Mouse (Mus musculus): ENCODE measurements at regions not wholly inside any gene's neighbourhood (a gene's known extent, or its start where the extent isn't known, plus 50 kb on each side); places are given as distances from the start of the nearest gene placed in this dataset.
A peak's percentile ranks its signal among the peaks of the same experiment; 100 is the strongest.

DNA sequence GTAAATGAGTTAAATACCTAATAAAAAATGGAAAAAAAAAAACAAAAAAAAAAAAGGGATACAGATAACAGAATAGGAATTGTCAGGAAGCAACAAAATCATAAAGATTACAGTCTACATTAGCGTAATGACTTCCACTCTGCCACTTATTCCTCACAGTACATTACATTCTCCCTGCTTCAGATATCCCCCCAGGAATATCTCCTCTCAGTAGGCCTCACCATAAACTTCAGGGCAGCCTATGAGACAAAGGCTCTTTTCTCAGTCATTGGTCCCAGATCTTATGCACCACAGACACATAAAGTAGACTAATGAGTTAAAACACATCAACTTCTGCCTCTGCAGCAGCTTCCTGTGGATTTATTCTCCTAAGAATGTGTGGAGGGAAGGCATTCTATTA lies 1680.2 kb downstream of the Kcnt2 start:
- no peak for DNase-seq (ENCODE audit: extremely low read depth, low read depth, low spot score)
- Histone ChIP-seq H3K27me3 (ENCODE audit: control insufficient read depth, insufficient read depth, low read length) (no peaks in the 10 kb centered on the region), H3K4me3 (ENCODE audit: insufficient read depth, low read depth, low read length) (no peak overlapping the region), H3K4me1 (ENCODE audit: control insufficient read depth, insufficient read depth, low read length) (no peaks in the 10 kb centered on the region), H3K79me2 (ENCODE audit: control insufficient read depth, insufficient read depth, low read length) (no peaks in the 10 kb centered on the region), H3K27ac (replicated peaks; ENCODE audit: insufficient read depth, low read depth, low read length) (no peak overlapping the region), H3K36me3 (ENCODE audit: control insufficient read depth, insufficient read depth, low read length) (no peaks in the 10 kb centered on the region), H3K9ac (ENCODE audit: low read depth, low read length) (no peak overlapping the region)
- 68% methylated on average over 1 of the region's 1 CpGs for WGBS
- TF ChIP-seq POLR2A (IDR thresholded peaks at IDR 0.05; ENCODE audit: extremely low read depth, insufficient read depth, low read length) (no peak), CTCF (IDR thresholded peaks at IDR 0.05; ENCODE audit: low read depth, low read length) (no peak)

- Histone ChIP-seq H3K79me2 (ENCODE audit: control insufficient read depth, insufficient read depth, low read length) (no peaks in the 10 kb centered on the region), H3K27me3 (ENCODE audit: control insufficient read depth, insufficient read depth, low read length) (no peaks in the 10 kb centered on the region), H3K36me3 (ENCODE audit: control insufficient read depth, insufficient read depth, low read length) (no peaks in the 10 kb centered on the region), H3K4me3 (ENCODE audit: insufficient read depth, low read depth, low read length) (no peak overlapping the region), H3K27ac (replicated peaks; ENCODE audit: insufficient read depth, low read depth, low read length) (no peak overlapping the region), H3K4me1 (ENCODE audit: control insufficient read depth, insufficient read depth, low read length) (no peaks in the 10 kb centered on the region), H3K9ac (ENCODE audit: low read depth, low read length) (no peak overlapping the region)
- WGBS = 75% methylated on average over 4 of the region's 4 CpGs
- no peak for DNase-seq (ENCODE audit: extremely low read depth, low read depth, low spot score)
- no peak for TF ChIP-seq POLR2A (IDR thresholded peaks at IDR 0.05; ENCODE audit: extremely low read depth, insufficient read depth, low read length)
- no peak for TF ChIP-seq CTCF (IDR thresholded peaks at IDR 0.05; ENCODE audit: low read depth, low read length)
Measured at GRCm38 (mm10) chr1:141926804-141927203, 1680.8 kb downstream of the Kcnt2 start.

DNA sequence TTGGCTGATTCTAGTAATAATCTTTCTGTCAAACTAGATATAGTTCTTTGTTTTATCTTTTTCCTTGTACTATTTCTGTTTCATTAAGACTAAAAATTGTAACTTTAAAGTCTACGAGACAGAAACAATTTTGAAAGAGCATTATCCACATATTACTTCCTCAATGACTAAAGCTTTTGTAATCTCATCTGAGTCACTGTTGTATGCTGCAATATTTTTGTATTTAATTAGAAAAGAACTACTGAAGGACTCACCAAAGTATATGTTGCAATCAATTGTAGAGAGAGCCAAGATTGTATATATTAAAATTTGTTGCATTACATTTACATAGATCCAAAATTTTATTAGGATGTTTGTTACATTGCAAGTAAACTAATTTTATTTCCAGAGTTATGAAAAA lies 1692.4 kb upstream of the B3galt2 start:
- no peak overlapping the region for H3K9ac ChIP-seq (ENCODE audit: low read depth, low read length)
- H3K36me3 ChIP-seq (ENCODE audit: control insufficient read depth, insufficient read depth, low read length) = no peaks in the 10 kb centered on the region
- no peak overlapping the region for H3K27ac ChIP-seq (replicated peaks; ENCODE audit: insufficient read depth, low read depth, low read length)
- H3K27me3 ChIP-seq (ENCODE audit: control insufficient read depth, insufficient read depth, low read length) = no peaks in the 10 kb centered on the region
- DNase-seq (ENCODE audit: extremely low read depth, low read depth, low spot score) = no peak
- WGBS = 67% methylated on average over 1 of the region's 1 CpGs
- H3K79me2 ChIP-seq (ENCODE audit: control insufficient read depth, insufficient read depth, low read length) = no peaks in the 10 kb centered on the region
- no peaks in the 10 kb centered on the region for H3K4me1 ChIP-seq (ENCODE audit: control insufficient read depth, insufficient read depth, low read length)
- no peak for TF ChIP-seq CTCF (IDR thresholded peaks at IDR 0.05; ENCODE audit: low read depth, low read length)
- TF ChIP-seq POLR2A (IDR thresholded peaks at IDR 0.05; ENCODE audit: extremely low read depth, insufficient read depth, low read length) = no peak
- no peak overlapping the region for H3K4me3 ChIP-seq (ENCODE audit: insufficient read depth, low read depth, low read length)

GRCm38 (mm10) chr1:141954323-141954867 lies 1686.1 kb upstream of the B3galt2 start:
- no peaks in the 10 kb centered on the region for H3K4me1 ChIP-seq (ENCODE audit: control insufficient read depth, insufficient read depth, low read length)
- H3K36me3 ChIP-seq (ENCODE audit: control insufficient read depth, insufficient read depth, low read length) = no peaks in the 10 kb centered on the region
- DNase-seq (ENCODE audit: extremely low read depth, low read depth, low spot score) = no peak
- TF ChIP-seq POLR2A (IDR thresholded peaks at IDR 0.05; ENCODE audit: extremely low read depth, insufficient read depth, low read length) (no peak), CTCF (IDR thresholded peaks at IDR 0.05; ENCODE audit: low read depth, low read length) (no peak)
- H3K27ac ChIP-seq (replicated peaks; ENCODE audit: insufficient read depth, low read depth, low read length) = no peak overlapping the region
- H3K9ac ChIP-seq (ENCODE audit: low read depth, low read length) = no peak overlapping the region
- H3K79me2 ChIP-seq (ENCODE audit: control insufficient read depth, insufficient read depth, low read length) = no peaks in the 10 kb centered on the region
- no peak overlapping the region for H3K4me3 ChIP-seq (ENCODE audit: insufficient read depth, low read depth, low read length)
- WGBS = 82% methylated on average over 2 of the region's 2 CpGs
- H3K27me3 ChIP-seq (ENCODE audit: control insufficient read depth, insufficient read depth, low read length) = no peaks in the 10 kb centered on the region

DNA sequence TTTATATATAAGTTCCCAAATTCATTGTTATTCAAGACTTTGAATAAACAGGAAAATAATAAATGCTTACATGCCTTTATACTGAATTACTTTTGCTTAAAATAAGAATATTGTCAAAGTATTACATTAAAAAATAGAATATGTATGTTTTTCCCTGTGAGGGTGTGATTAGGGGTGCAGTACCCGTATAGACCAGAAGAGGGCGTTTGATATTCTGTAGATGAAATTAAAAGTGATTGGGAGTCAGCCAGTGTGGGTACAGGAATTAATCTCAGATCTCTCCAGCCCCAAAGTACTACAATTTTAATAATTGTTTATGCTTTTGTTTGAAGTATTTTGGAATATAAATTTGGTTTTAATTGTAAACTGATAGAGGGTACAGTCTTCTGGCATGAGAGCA lies 1678.7 kb upstream of the B3galt2 start:
- H3K4me3 ChIP-seq (ENCODE audit: insufficient read depth, low read depth, low read length) = no peak overlapping the region
- H3K4me1 ChIP-seq (ENCODE audit: control insufficient read depth, insufficient read depth, low read length) = no peaks in the 10 kb centered on the region
- no peaks in the 10 kb centered on the region for H3K79me2 ChIP-seq (ENCODE audit: control insufficient read depth, insufficient read depth, low read length)
- TF ChIP-seq CTCF (IDR thresholded peaks at IDR 0.05; ENCODE audit: low read depth, low read length) = no peak
- TF ChIP-seq POLR2A (IDR thresholded peaks at IDR 0.05; ENCODE audit: extremely low read depth, insufficient read depth, low read length) = no peak
- no peak overlapping the region for H3K27ac ChIP-seq (replicated peaks; ENCODE audit: insufficient read depth, low read depth, low read length)
- under 1% methylated on average over 2 of the region's 2 CpGs for WGBS
- H3K9ac ChIP-seq (ENCODE audit: low read depth, low read length) = no peak overlapping the region
- DNase-seq (ENCODE audit: extremely low read depth, low read depth, low spot score) = peak; percentile 6
- no peaks in the 10 kb centered on the region for H3K27me3 ChIP-seq (ENCODE audit: control insufficient read depth, insufficient read depth, low read length)
- no peaks in the 10 kb centered on the region for H3K36me3 ChIP-seq (ENCODE audit: control insufficient read depth, insufficient read depth, low read length)

DNA sequence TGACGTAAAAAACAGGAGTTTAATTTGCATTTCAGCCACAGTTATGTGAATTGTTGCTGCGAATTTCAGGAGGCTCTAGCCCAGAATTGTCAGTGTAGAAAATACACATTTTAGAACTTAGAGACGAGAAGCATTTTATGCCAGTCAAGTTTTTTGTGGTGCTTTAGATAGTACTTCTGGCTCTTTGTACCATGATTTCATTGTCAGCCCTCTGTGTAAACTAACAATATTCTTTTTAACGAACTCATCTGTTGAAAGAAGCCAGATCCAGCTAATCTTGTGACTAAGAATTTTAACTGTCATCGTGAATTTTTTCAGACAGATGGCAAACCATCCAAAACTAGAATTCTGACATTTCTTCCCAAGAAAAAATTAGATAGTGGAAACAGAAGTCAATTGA lies 1672.3 kb upstream of the B3galt2 start:
- H3K36me3 ChIP-seq (ENCODE audit: control insufficient read depth, insufficient read depth, low read length) = no peaks in the 10 kb centered on the region
- no peak overlapping the region for H3K4me3 ChIP-seq (ENCODE audit: insufficient read depth, low read depth, low read length)
- WGBS = 63% methylated on average over 5 of the region's 5 CpGs
- no peak for DNase-seq (ENCODE audit: extremely low read depth, low read depth, low spot score)
- no peaks in the 10 kb centered on the region for H3K4me1 ChIP-seq (ENCODE audit: control insufficient read depth, insufficient read depth, low read length)
- TF ChIP-seq CTCF (IDR thresholded peaks at IDR 0.05; ENCODE audit: low read depth, low read length) (no peak), POLR2A (IDR thresholded peaks at IDR 0.05; ENCODE audit: extremely low read depth, insufficient read depth, low read length) (no peak)
- no peaks in the 10 kb centered on the region for H3K27me3 ChIP-seq (ENCODE audit: control insufficient read depth, insufficient read depth, low read length)
- H3K9ac ChIP-seq (ENCODE audit: low read depth, low read length) = no peak overlapping the region
- no peaks in the 10 kb centered on the region for H3K79me2 ChIP-seq (ENCODE audit: control insufficient read depth, insufficient read depth, low read length)
- no peak overlapping the region for H3K27ac ChIP-seq (replicated peaks; ENCODE audit: insufficient read depth, low read depth, low read length)
